In the genomic region with DNA sequence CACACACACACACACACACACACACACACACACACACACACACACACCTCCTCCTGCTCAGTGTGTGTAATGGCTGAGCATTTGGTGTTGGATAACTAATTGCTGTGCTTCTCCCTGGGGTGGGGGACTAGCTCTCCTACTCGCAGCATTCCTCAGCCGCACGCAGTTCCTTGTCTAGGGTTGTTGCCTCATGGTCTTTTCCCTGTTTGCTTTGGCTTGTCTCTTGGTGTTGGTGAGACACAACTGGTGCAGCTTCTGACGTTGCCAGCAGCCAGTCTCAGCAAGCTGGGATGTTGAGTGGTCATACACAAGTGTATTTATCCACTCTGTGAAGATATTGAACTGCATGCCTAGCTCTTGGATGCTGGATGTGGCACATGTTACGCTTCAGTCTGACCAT, we compare ENCODE assay signal across 20 mouse cellular contexts.
DNase-seq lines count a peak whose midpoint lies in the region; ATAC-seq and TF ChIP-seq lines count a peak whose summit lies in the region.
"Had no signal": no experiment of that assay in that cellular context is flagged by ENCODE, and none has a peak within 500 bp of the region (broad histone marks: within the 10 kb centered on the region; RNA-seq: fewer than 3 reads in every experiment).

No protein-coding gene starts in this region.

- no peaks in the 10 kb centered on the region for H3K27me3 ChIP-seq in lung, postnatal 0 days (replicated peaks; ENCODE audit: insufficient read depth, low read length)
- H3K27me3 ChIP-seq: embryonic facial prominence, embryonic 12.5 days; forebrain, embryonic 12.5 days; heart, embryonic 15.5 days; hindbrain, embryonic 15.5 days had no signal

- WGBS in lung, adult 2 months = 49% methylated on average over 5 of the region's 5 CpGs
- WGBS in lung, postnatal 0 days = 38% methylated on average over 5 of the region's 5 CpGs

- peak; percentile 6 to 11 for DNase-seq in lung, adult 18-20 months
- DNase-seq in lung, adult 2 months = peak; percentile 8
- peak; percentile 73 for DNase-seq in lung, postnatal 0 days (ENCODE audit: low spot score)
- peak; percentile 43 for DNase-seq in lung, postnatal 36 days
- DNase-seq in thymus, postnatal 36 days = no peak
- DNase-seq in liver = no peak
- no peak for DNase-seq in spleen, adult 18-20 months
- DNase-seq: adrenal gland, adult 8-10 months; adrenal gland, postnatal 36 days; cerebellum, adult 8-10 months; cerebellum, postnatal 14 days; embryo, embryonic 11 days; gastrocnemius, postnatal 10 days; heart, adult 2 months had no signal

- no peak for TF ChIP-seq POLR2A in lung, adult 2 months (IDR thresholded peaks at IDR 0.05; ENCODE audit: borderline replicate concordance, extremely low read depth, low read depth, low read length)

- no peak overlapping the region for H3K4me2 ChIP-seq in lung, postnatal 0 days (replicated peaks; ENCODE audit: low read depth, low read length)
- H3K4me2 ChIP-seq: embryonic facial prominence, embryonic 12.5 days; forebrain, embryonic 12.5 days; heart, embryonic 11.5 days; heart, embryonic 15.5 days; hindbrain, embryonic 15.5 days had no signal

- H3K9me3 ChIP-seq in lung, postnatal 0 days (ENCODE audit: low read length) = no peaks in the 10 kb centered on the region
- H3K9me3 ChIP-seq: embryonic facial prominence, embryonic 12.5 days; forebrain, embryonic 12.5 days; heart, embryonic 15.5 days; hindbrain, embryonic 15.5 days had no signal

- TF ChIP-seq CTCF in lung, adult 2 months (IDR thresholded peaks at IDR 0.05; ENCODE audit: insufficient read depth, low read length) = no peak
- no peak for TF ChIP-seq CTCF in lung, postnatal 0 days (IDR thresholded peaks at IDR 0.05)

- peak; percentile 76 for ATAC-seq in lung, postnatal 0 days
- ATAC-seq: forebrain, embryonic 16.5 days had no signal

- H3K4me3 ChIP-seq in lung, adult 2 months (replicated peaks; ENCODE audit: extremely low read depth, low read depth, low read length) = no peak overlapping the region
- H3K4me3 ChIP-seq in lung, postnatal 0 days (ENCODE audit: low read depth, low read length) = no peak overlapping the region
- H3K4me3 ChIP-seq: embryonic facial prominence, embryonic 12.5 days; forebrain, embryonic 12.5 days; heart, adult 2 months; heart, embryonic 15.5 days; hindbrain, embryonic 15.5 days had no signal

- no peak for TF ChIP-seq EP300 in lung, postnatal 0 days (IDR thresholded peaks at IDR 0.05)

- peaks cover 4% of the 10 kb centered on the region; the same call in 1 of the 2 replicates for H3K4me1 ChIP-seq in lung, adult 2 months (ENCODE audit: control insufficient read depth, insufficient read depth, low read length)
- no peaks in the 10 kb centered on the region; the same call in 1 of the 2 replicates for H3K4me1 ChIP-seq in lung, postnatal 0 days (ENCODE audit: insufficient read depth, low read depth, low read length)
- H3K4me1 ChIP-seq: forebrain, embryonic 12.5 days; heart, embryonic 15.5 days; hindbrain, embryonic 15.5 days had no signal

- no peaks in the 10 kb centered on the region for H3K36me3 ChIP-seq in lung, postnatal 0 days (ENCODE audit: insufficient read depth, low read length)
- H3K36me3 ChIP-seq: embryonic facial prominence, embryonic 12.5 days; forebrain, embryonic 12.5 days; heart, embryonic 15.5 days; hindbrain, embryonic 15.5 days had no signal

- H3K9ac ChIP-seq in lung, postnatal 0 days (replicated peaks; ENCODE audit: low read depth) = no peak overlapping the region
- H3K9ac ChIP-seq: embryonic facial prominence, embryonic 12.5 days; forebrain, embryonic 12.5 days; heart, embryonic 15.5 days; hindbrain, embryonic 15.5 days had no signal

- no peak overlapping the region for H3K27ac ChIP-seq in lung, postnatal 0 days (ENCODE audit: low read length)
- H3K27ac ChIP-seq: embryonic facial prominence, embryonic 12.5 days; forebrain, embryonic 12.5 days; heart, adult 2 months; heart, embryonic 15.5 days; hindbrain, embryonic 15.5 days had no signal

Comparison
In these comparisons a context has a peak if more than half of its experiments do, and no peak if none do; other contexts are left out.
1. DNase-seq: peak in lung, adult 18-20 months (2 of 2), lung, adult 2 months (single experiment), lung, postnatal 0 days (single experiment) and lung, postnatal 36 days (single experiment); none in thymus, postnatal 36 days (0 of 2), liver (single experiment) and spleen, adult 18-20 months (0 of 2).